Mouse (Mus musculus) ES-Bruce4 (cell line): ENCODE data around the gene Rab3ip. TPM values are rescaled to one million over a fixed set of nuclear protein-coding genes. Genes with fewer than 3 reads are reported as not detected.

Experiments
- H3K27ac ChIP-seq: 2 replicates; pipeline ENCODE4 v1.5.1; 2012; ENCODE audit warnings: low read length, inconsistent platforms; ENCODE audit not compliant: insufficient read depth
- H3K27me3 ChIP-seq: 2 replicates; pipeline ENCODE4 v1.6.1; 2012; ENCODE audit warnings: mild to moderate bottlenecking, low read length, inconsistent platforms; ENCODE audit not compliant: control insufficient read depth, poor library complexity, insufficient read depth, severe bottlenecking
- H3K36me3 ChIP-seq: 2 replicates; pipeline ENCODE4 v1.6.1; 2012; ENCODE audit warnings: inconsistent platforms, mild to moderate bottlenecking, low read length, moderate library complexity; ENCODE audit not compliant: control insufficient read depth, poor library complexity, insufficient read depth, severe bottlenecking
- H3K4me1 ChIP-seq: one replicate; pipeline ENCODE4 v1.8.1; 2011; ENCODE audit warnings: low read length; ENCODE audit not compliant: control insufficient read depth, insufficient read depth
- H3K4me3 ChIP-seq: 2 replicates; pipeline ENCODE4 v1.5.1; 2011; ENCODE audit warnings: low read depth, mild to moderate bottlenecking, low read length
- H3K9ac ChIP-seq: 2 replicates; pipeline ENCODE4 v1.6.1; 2012; ENCODE audit warnings: low read depth, mild to moderate bottlenecking, inconsistent platforms; ENCODE audit not compliant: poor library complexity, severe bottlenecking
- H3K9me3 ChIP-seq: replicated peaks from 2 replicates; pipeline ENCODE4 v1.6.1; 2012; ENCODE audit warnings: mild to moderate bottlenecking, low read length, inconsistent platforms; ENCODE audit not compliant: control insufficient read depth, poor library complexity, insufficient read depth, severe bottlenecking
- CTCF ChIP-seq: IDR thresholded peaks from one replicate; pipeline ENCODE4 v1.8.1; 2011; ENCODE audit warnings: low read depth, low read length
- EP300 ChIP-seq: IDR thresholded peaks from 2 replicates; pipeline ENCODE4 v1.6.1; 2011; ENCODE audit warnings: low read depth, low read length; ENCODE audit not compliant: insufficient read depth
- POLR2A ChIP-seq: IDR thresholded peaks from one replicate; pipeline ENCODE4 v1.8.1; 2011; ENCODE audit warnings: low read length; ENCODE audit not compliant: insufficient read depth
- polyA plus RNA-seq: library from polyadenylated mRNA; stranded (reverse); fragments of >200 nt; gene quantifications from 2 replicates; pipeline ENCODE4 v1.2.4, GENCODE M21; 2011; ENCODE audit warnings: low read depth; ENCODE audit not compliant: missing spikeins, insufficient read depth, insufficient read length

The Rab3ip gene
- polyA plus RNA-seq, 1 experiment = 70.8 TPM

DNA sequence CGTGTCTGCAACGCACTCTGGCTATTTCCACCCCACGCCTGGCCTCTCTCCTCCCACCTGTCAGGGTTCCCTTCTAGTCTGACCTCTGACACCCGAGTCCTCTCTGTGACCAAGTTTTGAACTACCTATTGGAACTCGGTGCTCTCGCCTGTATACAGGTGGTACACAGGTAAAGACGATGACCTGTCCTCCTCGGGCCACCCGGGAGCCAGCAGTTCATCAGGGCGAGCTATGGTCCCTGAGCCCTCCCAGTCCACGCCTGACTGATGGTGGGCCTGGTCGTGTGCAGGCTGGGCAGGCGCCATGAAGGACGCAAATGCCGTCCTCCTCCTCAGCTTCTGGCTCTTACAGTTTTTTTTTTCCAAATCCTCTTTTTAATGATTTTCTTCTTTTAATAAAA, 29.2 kb downstream of the Rab3ip start:
- Histone ChIP-seq H3K4me1 (peaks cover 3% of the 10 kb centered on the region), H3K27ac (no peak overlapping the region), H3K9me3 (no peaks in the 10 kb centered on the region), H3K4me3 (no peak overlapping the region), H3K36me3 (0 out of 2 replicates have a peak, but pooled peaks cover 9% of the 10 kb centered on the region), H3K9ac (no peak overlapping the region), H3K27me3 (no peaks in the 10 kb centered on the region)
- no peak for TF ChIP-seq CTCF
- no peak for TF ChIP-seq EP300
- no peak for TF ChIP-seq POLR2A

DNA sequence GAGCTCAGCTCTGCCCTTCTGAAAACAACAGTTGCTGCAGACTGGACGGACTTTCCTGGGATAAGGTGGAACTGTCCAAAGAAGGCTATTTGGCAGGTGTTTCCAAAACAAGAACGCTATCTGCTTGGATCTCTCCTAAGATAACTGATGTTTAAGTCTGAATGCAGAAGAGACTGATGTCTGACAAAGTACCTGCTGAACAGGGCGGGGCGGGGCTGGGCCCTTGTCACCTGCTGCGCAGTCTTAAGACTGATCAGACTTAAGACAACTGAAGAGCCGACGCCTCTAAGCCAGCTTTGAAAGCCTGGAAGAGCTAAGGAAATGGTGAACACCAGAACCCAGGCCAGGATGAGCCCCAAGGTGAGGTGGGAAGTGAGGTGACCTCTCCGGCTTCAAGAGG, 29.9 kb downstream of the Rab3ip start:
- no peak overlapping the region for H3K9ac ChIP-seq
- TF ChIP-seq CTCF (no peak), POLR2A (no peak), EP300 (no peak)
- 0 out of 2 replicates have a peak, but pooled peaks cover 7% of the 10 kb centered on the region for H3K36me3 ChIP-seq
- no peaks in the 10 kb centered on the region for H3K9me3 ChIP-seq
- peaks cover 3% of the 10 kb centered on the region for H3K4me1 ChIP-seq
- H3K27ac ChIP-seq = no peak overlapping the region
- no peak overlapping the region for H3K4me3 ChIP-seq
- H3K27me3 ChIP-seq = no peaks in the 10 kb centered on the region

DNA sequence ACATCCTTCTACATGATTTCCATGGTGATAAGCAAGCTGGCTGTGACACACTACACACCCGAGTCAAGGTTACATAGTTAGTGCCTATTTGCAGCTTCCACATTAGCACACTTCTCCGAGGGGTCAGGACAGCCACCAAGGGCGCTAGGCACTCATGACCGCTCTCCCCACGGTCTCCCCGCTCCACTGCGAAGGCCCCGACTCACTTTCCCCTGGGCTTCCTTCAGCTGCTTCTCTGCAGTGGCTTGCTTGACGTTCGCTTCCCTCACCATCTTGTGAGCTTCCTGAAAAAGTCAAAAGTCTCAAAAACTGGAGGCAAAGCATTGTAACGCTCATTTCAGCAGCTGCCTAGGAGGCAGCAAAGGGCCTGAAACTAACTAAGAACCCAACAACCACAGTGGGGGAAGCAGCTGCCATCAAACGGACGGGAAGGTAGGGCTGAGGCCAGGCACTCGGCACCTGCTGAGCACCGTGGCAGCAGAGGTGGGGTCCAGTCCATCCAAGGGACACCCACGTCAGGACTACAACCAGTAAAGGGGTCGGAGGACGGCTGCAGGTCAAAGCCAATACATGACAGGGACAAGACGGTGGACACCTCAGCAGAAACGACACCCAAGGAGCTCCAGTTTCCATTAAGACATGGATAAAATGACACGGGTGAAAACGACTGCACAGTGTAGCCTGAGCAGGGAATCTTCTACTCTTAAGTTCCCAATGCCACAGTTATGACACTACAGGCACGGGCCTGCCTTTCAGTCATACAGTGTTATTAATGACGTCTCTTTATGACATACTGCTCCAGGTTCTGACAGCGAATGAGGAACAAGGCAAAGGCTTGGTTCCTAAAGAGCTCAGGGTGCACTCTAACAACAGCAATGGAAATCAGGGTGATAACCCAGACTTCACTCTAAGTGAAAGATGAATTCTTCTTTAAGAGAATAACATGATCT, 30.9 kb downstream of the Rab3ip start:
- Histone ChIP-seq H3K36me3 (0 out of 2 replicates have a peak, but pooled peaks cover 5% of the 10 kb centered on the region), H3K27ac (no peak overlapping the region), H3K4me1 (peaks cover 3% of the 10 kb centered on the region), H3K9ac (no peak overlapping the region), H3K4me3 (no peak overlapping the region), H3K27me3 (no peaks in the 10 kb centered on the region), H3K9me3 (no peaks in the 10 kb centered on the region)
- no peak for TF ChIP-seq CTCF
- TF ChIP-seq POLR2A = no peak
- TF ChIP-seq EP300 = no peak

DNA sequence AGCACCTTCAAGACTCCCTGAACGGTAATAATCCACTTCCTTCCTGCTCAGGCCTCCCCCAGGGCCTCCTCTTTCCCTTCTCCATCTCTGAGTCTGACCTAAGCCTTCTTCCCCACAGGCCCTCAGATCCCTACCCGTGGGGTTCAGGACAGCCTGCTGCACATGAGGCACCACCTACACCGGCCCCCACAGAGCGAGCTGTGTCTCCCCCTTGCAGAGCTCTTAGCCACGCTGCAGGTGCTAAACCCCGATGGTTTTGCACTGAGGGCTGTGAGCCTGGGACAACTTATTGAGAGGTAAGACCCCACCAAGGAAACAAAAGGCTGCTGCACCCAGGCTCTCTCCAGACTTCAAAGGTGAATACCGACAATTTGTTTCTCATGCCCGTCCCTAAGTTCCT, 34.0 kb downstream of the Rab3ip start:
- no peak for TF ChIP-seq CTCF
- TF ChIP-seq EP300 = no peak
- no peak for TF ChIP-seq POLR2A
- H3K9ac ChIP-seq = no peak overlapping the region
- no peaks in the 10 kb centered on the region for H3K9me3 ChIP-seq
- H3K36me3 ChIP-seq = peaks cover 18% of the 10 kb centered on the region; the same call in 1 of the 2 replicates
- no peak overlapping the region for H3K27ac ChIP-seq
- no peak overlapping the region for H3K4me3 ChIP-seq
- no peaks in the 10 kb centered on the region for H3K4me1 ChIP-seq
- H3K27me3 ChIP-seq = no peaks in the 10 kb centered on the region

DNA sequence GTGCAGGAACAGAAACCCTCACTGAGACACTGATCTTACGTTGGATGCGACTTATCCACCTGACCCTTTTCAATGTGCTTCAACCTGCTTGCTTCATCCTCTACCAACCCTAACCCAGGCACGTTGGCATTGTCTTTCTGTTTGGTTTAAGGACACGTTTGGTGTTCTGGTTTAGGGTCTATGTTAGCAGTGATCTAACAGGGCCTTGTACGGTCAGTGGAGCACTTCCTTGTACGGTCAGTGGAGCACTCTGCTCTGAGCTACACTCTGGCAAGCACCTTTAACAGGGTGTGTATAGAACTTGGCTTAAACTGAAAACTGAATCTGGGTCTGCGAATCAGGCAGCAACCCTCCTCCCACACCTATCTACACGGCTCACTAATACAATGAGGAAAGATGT, 35.3 kb downstream of the Rab3ip start:
- H3K4me1 ChIP-seq = no peaks in the 10 kb centered on the region
- TF ChIP-seq CTCF = no peak
- TF ChIP-seq EP300 = no peak
- no peak for TF ChIP-seq POLR2A
- H3K27ac ChIP-seq = no peak overlapping the region
- no peak overlapping the region for H3K9ac ChIP-seq
- H3K36me3 ChIP-seq = peaks cover 21% of the 10 kb centered on the region; the same call in 1 of the 2 replicates
- H3K27me3 ChIP-seq = no peaks in the 10 kb centered on the region
- H3K9me3 ChIP-seq = no peaks in the 10 kb centered on the region
- no peak overlapping the region for H3K4me3 ChIP-seq

DNA sequence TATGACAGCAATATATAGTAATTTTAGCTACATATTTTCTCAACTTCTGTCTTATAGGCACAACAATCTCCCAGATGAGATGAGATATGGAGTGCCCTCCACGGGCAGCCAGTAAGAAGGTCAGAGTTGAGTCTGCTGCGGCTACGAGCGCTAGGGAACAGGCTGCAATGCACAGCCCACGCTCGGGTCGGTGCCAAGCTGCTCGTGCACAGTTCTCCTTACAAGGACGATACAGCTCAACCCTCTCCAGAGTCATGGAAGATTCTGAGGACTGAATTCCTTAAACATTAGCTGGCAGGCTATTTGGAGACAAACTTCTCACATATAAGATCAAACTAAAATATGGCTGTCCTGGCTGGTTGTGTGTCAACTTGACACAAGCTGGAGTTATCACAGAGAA, 36.0 kb downstream of the Rab3ip start:
- Histone ChIP-seq H3K4me1 (no peaks in the 10 kb centered on the region), H3K9ac (no peak overlapping the region), H3K9me3 (no peaks in the 10 kb centered on the region), H3K27me3 (no peaks in the 10 kb centered on the region), H3K4me3 (no peak overlapping the region), H3K36me3 (peaks cover 25% of the 10 kb centered on the region), H3K27ac (no peak overlapping the region)
- no peak for TF ChIP-seq EP300
